Mouse (Mus musculus) ES-E14 (cell line): ENCODE measurements around the gene Rptor.

Experiments
- CHD2 ChIP-seq: IDR thresholded peaks from 2 replicates; pipeline ENCODE4 v1.6.1; 2014; ENCODE audit warnings: mild to moderate bottlenecking, low read depth, low read length, inconsistent platforms
- ZC3H11A ChIP-seq: IDR thresholded peaks from 2 replicates; pipeline ENCODE4 v1.6.1; 2012; ENCODE audit warnings: low read depth, mild to moderate bottlenecking, inconsistent platforms, low read length, borderline replicate concordance

DNA sequence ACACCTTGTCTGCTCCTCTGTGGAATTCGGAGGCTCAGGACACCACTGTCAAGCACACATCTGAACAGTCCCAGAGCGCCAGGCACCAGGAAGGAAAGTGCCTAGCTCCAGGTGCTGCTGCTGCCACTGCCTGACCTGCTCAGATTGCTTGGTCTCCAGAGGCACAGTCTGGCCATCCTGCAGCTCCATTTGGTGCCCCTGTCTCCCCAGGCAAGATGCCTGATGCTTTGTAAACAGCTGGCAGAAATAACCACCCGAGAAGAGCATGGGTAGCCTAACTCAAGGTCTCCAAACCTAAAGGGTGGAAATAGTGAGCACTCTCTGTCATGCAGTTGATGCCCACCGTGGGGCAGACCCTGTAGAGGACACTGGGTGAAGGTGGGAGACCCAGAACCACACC lies 311.7 kb downstream of the Rptor start:
- TF ChIP-seq CHD2 (no peak), ZC3H11A (no peak)
